Comparison of ENCODE assay signal across 13 mouse cellular contexts in the genomic region with DNA sequence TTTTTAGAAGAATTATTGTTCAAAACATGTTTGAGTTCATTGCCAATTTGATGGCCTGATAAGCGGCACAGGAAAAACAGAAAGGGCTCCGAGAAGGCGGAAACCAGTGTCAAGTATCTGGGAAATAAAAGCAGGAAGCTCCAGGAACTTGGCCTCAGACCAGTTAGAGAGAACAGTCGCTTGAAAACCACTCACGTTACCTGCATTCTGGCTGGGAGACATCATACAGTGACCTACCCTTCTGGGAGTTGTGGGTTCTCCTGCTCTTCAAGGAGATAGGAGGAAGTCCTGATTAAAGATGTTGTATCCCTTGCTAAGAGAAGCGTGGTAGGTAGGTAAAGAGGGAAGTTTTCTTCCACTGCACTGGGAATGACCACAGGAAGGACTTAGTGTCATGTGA. TPM values are rescaled to one million over a fixed set of nuclear protein-coding genes. Genes with fewer than 3 reads are reported as not detected.
DNase-seq lines count a peak whose midpoint lies in the region; ATAC-seq and TF ChIP-seq lines count a peak whose summit lies in the region.
"Had no signal": no experiment of that assay in that cellular context is flagged by ENCODE, and none has a peak within 500 bp of the region (broad histone marks: within the 10 kb centered on the region; RNA-seq: fewer than 3 reads in every experiment).

No protein-coding gene starts in this region.

- TF ChIP-seq EP300 in heart, adult 2 months (IDR thresholded peaks at IDR 0.05; ENCODE audit: insufficient read depth, low read depth, low read length), result no peak

- H3K27me3 ChIP-seq in heart, adult 2 months (ENCODE audit: control insufficient read depth, insufficient read depth, low read length), result no peaks in the 10 kb centered on the region
- no peaks in the 10 kb centered on the region for H3K27me3 ChIP-seq in liver, adult 2 months (ENCODE audit: control insufficient read depth, insufficient read depth, low read length)
- no peaks in the 10 kb centered on the region for H3K27me3 ChIP-seq in kidney, embryonic 15.5 days
- H3K27me3 ChIP-seq in liver, embryonic 16.5 days (ENCODE audit: control insufficient read depth, insufficient read depth, low read depth, low read length), result no peaks in the 10 kb centered on the region
- H3K27me3 ChIP-seq: embryonic facial prominence, embryonic 15.5 days had no signal

- no peak overlapping the region for H3K4me2 ChIP-seq in kidney, embryonic 15.5 days
- H3K4me2 ChIP-seq in liver, embryonic 16.5 days (ENCODE audit: low read depth, low read length), result peak overlapping the region; percentile 19; the same call in 1 of the 2 replicates
- H3K4me2 ChIP-seq: embryonic facial prominence, embryonic 15.5 days; lung, embryonic 14.5 days had no signal

- ATAC-seq in kidney, embryonic 15.5 days (replicated peaks; ENCODE audit: low FRiP score), result no peak
- no peak for ATAC-seq in liver, embryonic 16.5 days (ENCODE audit: low read depth)

- intact Hi-C loops in heart, adult 2 months (cut with DNase I), result loop anchor here (2.0 to 5.0 kb wide), 3 partner anchors 44 to 173 kb away; partner anchors contain the start of genes Crim1 and Fez2
- intact Hi-C loops in heart, postnatal 14 days (cut with DNase I), result loop anchor here (5.0 kb wide), 1 partner anchor 123 kb away; no protein-coding TSS in a partner anchor

- H3K36me3 ChIP-seq in heart, adult 2 months (ENCODE audit: control insufficient read depth, insufficient read depth, low read length), result peaks cover 22% of the 10 kb centered on the region
- no peaks in the 10 kb centered on the region for H3K36me3 ChIP-seq in liver, adult 2 months (ENCODE audit: control insufficient read depth, insufficient read depth, low read length)
- no peaks in the 10 kb centered on the region; the same call in 1 of the 2 replicates for H3K36me3 ChIP-seq in kidney, embryonic 15.5 days
- H3K36me3 ChIP-seq in liver, embryonic 16.5 days (ENCODE audit: control insufficient read depth, insufficient read depth), result no peaks in the 10 kb centered on the region
- H3K36me3 ChIP-seq: embryonic facial prominence, embryonic 15.5 days had no signal

- H3K9me3 ChIP-seq in kidney, embryonic 15.5 days (replicated peaks), result no peaks in the 10 kb centered on the region
- no peaks in the 10 kb centered on the region for H3K9me3 ChIP-seq in liver, embryonic 16.5 days (replicated peaks; ENCODE audit: control insufficient read depth, low read length)
- H3K9me3 ChIP-seq: embryonic facial prominence, embryonic 15.5 days had no signal

- no peak overlapping the region for H3K9ac ChIP-seq in heart, adult 2 months (ENCODE audit: low read depth, low read length)
- H3K9ac ChIP-seq in liver, adult 2 months (ENCODE audit: low read depth, low read length), result 0 out of 2 replicates have a peak overlapping the region, but pooled peaks have one; percentile 35
- H3K9ac ChIP-seq in kidney, embryonic 15.5 days, result no peak overlapping the region
- H3K9ac ChIP-seq in liver, embryonic 16.5 days (ENCODE audit: low read depth, low read length), result no peak overlapping the region
- H3K9ac ChIP-seq: embryonic facial prominence, embryonic 15.5 days; lung, embryonic 14.5 days had no signal

- H3K79me2 ChIP-seq in heart, adult 2 months (replicated peaks; ENCODE audit: control insufficient read depth, insufficient read depth, low read length), result peaks cover 1% of the 10 kb centered on the region; the same call in 1 of the 2 replicates
- H3K79me2 ChIP-seq in liver, adult 2 months (ENCODE audit: control insufficient read depth, insufficient read depth, low read length), result no peaks in the 10 kb centered on the region; the same call in 1 of the 2 replicates

- 38% methylated on average over 6 of the region's 6 CpGs for WGBS in heart, adult 2 months
- WGBS in liver, adult 2 months, result 66% methylated on average over 6 of the region's 6 CpGs
- 37% methylated on average over 6 of the region's 6 CpGs for WGBS in kidney, embryonic 15.5 days
- WGBS in liver, embryonic 16.5 days (ENCODE audit: insufficient replicate concordance), result 46% methylated on average over 6 of the region's 6 CpGs

- H3K27ac ChIP-seq in heart, adult 2 months, result peak overlapping the region; percentile 53
- peak overlapping the region; percentile 52 for H3K27ac ChIP-seq in liver, adult 2 months (replicated peaks; ENCODE audit: insufficient read depth, low read depth, low read length)
- peak overlapping the region; percentile 59 for H3K27ac ChIP-seq in kidney, embryonic 15.5 days
- H3K27ac ChIP-seq in liver, embryonic 16.5 days (ENCODE audit: low read length), result no peak overlapping the region
- H3K27ac ChIP-seq: embryonic facial prominence, embryonic 15.5 days; left cerebral cortex, adult 2 months had no signal

- peak in 1 of 2 experiments; percentile 46 for DNase-seq in heart, adult 2 months
- no peak for DNase-seq in heart, postnatal 14 days
- DNase-seq in liver, adult 2 months (ENCODE audit: extremely low read depth, low read depth, low spot score), result no peak
- no peak for DNase-seq in liver
- DNase-seq in frontal cortex, postnatal 10 days (ENCODE audit: low spot score in 2 of 2), result no peak
- no peak for DNase-seq in embryo, embryonic 10.5 days (ENCODE audit: low spot score)
- DNase-seq: lung, embryonic 14.5 days; right cerebral cortex, postnatal 14 days; thymus, postnatal 4 days had no signal

- TF ChIP-seq CTCF in heart, adult 2 months (IDR thresholded peaks at IDR 0.05), result no peak
- TF ChIP-seq CTCF in liver, adult 2 months (IDR thresholded peaks at IDR 0.05; ENCODE audit: low read depth, low read length), result no peak

- H3K4me3 ChIP-seq in heart, adult 2 months, result no peak overlapping the region; the same call in 1 of the 2 replicates
- 0 out of 2 replicates have a peak overlapping the region, but pooled peaks have one; percentile 27 for H3K4me3 ChIP-seq in liver, adult 2 months (ENCODE audit: insufficient read depth, low read depth, low read length)
- no peak overlapping the region for H3K4me3 ChIP-seq in kidney, embryonic 15.5 days (replicated peaks)
- H3K4me3 ChIP-seq in liver, embryonic 16.5 days (ENCODE audit: low read depth, low read length), result no peak overlapping the region
- H3K4me3 ChIP-seq: embryonic facial prominence, embryonic 15.5 days; left cerebral cortex, adult 2 months had no signal

- peak; percentile 15; the same call in 1 of the 2 replicates for TF ChIP-seq POLR2A in heart, adult 2 months (IDR thresholded peaks at IDR 0.05; ENCODE audit: insufficient read depth, low read depth, low read length)
- no peak for TF ChIP-seq POLR2A in liver, adult 2 months (IDR thresholded peaks at IDR 0.05; ENCODE audit: extremely low read depth, insufficient read depth, low read length)

- H3K4me1 ChIP-seq in heart, adult 2 months (ENCODE audit: control insufficient read depth, insufficient read depth, low read length), result peaks cover 22% of the 10 kb centered on the region
- peaks cover 6% of the 10 kb centered on the region; the same call in 1 of the 2 replicates for H3K4me1 ChIP-seq in liver, adult 2 months (ENCODE audit: control insufficient read depth, insufficient read depth, low read length)
- peaks cover 52% of the 10 kb centered on the region for H3K4me1 ChIP-seq in kidney, embryonic 15.5 days
- peaks cover 6% of the 10 kb centered on the region for H3K4me1 ChIP-seq in liver, embryonic 16.5 days (ENCODE audit: control insufficient read depth, low read depth, low read length)

RNA-seq across cellular contexts. Expression of gene Crim1, which starts 44.7 kb away (rescaled TPM):
- total RNA-seq in heart, adult 2 months (2021), result 10 to 100 TPM; 50.6 to 55.4 TPM
- polyA plus RNA-seq in heart, adult 2 months (2012; rRNA removed), result 28.2 and 42.9 TPM in 2 replicates
- 10 to 100 TPM; 44.9 to 45.3 TPM for total RNA-seq in heart, postnatal 14 days (2021)
- 9.0 and 11.7 TPM in 2 replicates for total RNA-seq in liver, adult 2 months (2014; rRNA removed)
- polyA plus RNA-seq in liver, adult 2 months (2012; rRNA removed), result 5.6 and 6.5 TPM in 2 replicates
- 6.2 and 6.5 TPM in 2 replicates for polyA plus RNA-seq in kidney, embryonic 15.5 days (2015; fragmentation: Nextera tagmentation; extraction: Ambion mirVana)
- polyA plus RNA-seq in liver, embryonic 16.5 days (2015; fragmentation: Nextera tagmentation; extraction: Ambion mirVana), result 0.41 and 0.63 TPM in 2 replicates
